Mouse (Mus musculus): ENCODE data around the gene Trappc6b. TPM values are rescaled to one million over a fixed set of nuclear protein-coding genes. Genes with fewer than 3 reads are reported as not detected.
"Not testable (repeated sequence)": the region's sequence is repeated elsewhere in the genome, so short reads cannot be mapped to it uniquely, and the experiment has no call there.

The Trappc6b gene
- polyA plus RNA-seq, 1 experiment from 2014 or later: 86.3 TPM

- in situ Hi-C loops (cut with MboI; ENCODE audit: low pct_unique_long_range_greater_than_20kb): no loop called here
- TF ChIP-seq CTCF (IDR thresholded peaks at IDR 0.05): no peak
- CTCF ChIA-PET: interaction anchor here (1.2 kb wide), 1 partner anchor 18 kb away, joined by 5 read pairs; the partner anchor contains the start of gene Mia2
- POLR2A ChIA-PET: interaction anchor here (1.1 kb wide), 1 partner anchor 8 kb away, joined by 3 read pairs; no protein-coding TSS in a partner anchor
- no peaks in the 10 kb centered on the region for H3K27me3 ChIP-seq
- ATAC-seq: no peak
- DNase-seq (ENCODE audit: low read depth, low spot score): no peak
These were observed 15.7 kb upstream of the Trappc6b start for GRCm38 (mm10) chr12:59076996-59077395.

- TF ChIP-seq CTCF (IDR thresholded peaks at IDR 0.05): no peak
- ATAC-seq: no peak
- CTCF ChIA-PET: interaction anchor here (1.1 to 1.2 kb wide), 2 partner anchors 10 kb away, joined by 3 read pairs; no protein-coding TSS in a partner anchor
- in situ Hi-C loops (cut with MboI; ENCODE audit: low pct_unique_long_range_greater_than_20kb): no loop called here
- H3K27me3 ChIP-seq: no peaks in the 10 kb centered on the region
- DNase-seq (ENCODE audit: low read depth, low spot score): no peak
- POLR2A ChIA-PET: no interaction called here
These were observed 12.8 kb upstream of the Trappc6b start for GRCm38 (mm10) chr12:59074052-59074451.

- CTCF ChIA-PET: no interaction called here
- no peaks in the 10 kb centered on the region for H3K27me3 ChIP-seq
- POLR2A ChIA-PET: no interaction called here
- DNase-seq (ENCODE audit: low read depth, low spot score): no peak
- no peak for TF ChIP-seq CTCF (IDR thresholded peaks at IDR 0.05)
- no peak for ATAC-seq
- in situ Hi-C loops (cut with MboI; ENCODE audit: low pct_unique_long_range_greater_than_20kb): no loop called here
These were observed 11.0 kb upstream of the Trappc6b start for GRCm38 (mm10) chr12:59072286-59072685.

GRCm38 (mm10) chr12:59068791-59069190, 7.5 kb upstream of the Trappc6b start:
- H3K27me3 ChIP-seq: no peaks in the 10 kb centered on the region
- ChIA-PET POLR2A (interaction anchor here (1.7 kb wide), 1 partner anchor 27 kb away, joined by 6 read pairs; the partner anchor contains the start of gene Mia2), CTCF (no interaction called here)
- DNase-seq (ENCODE audit: low read depth, low spot score) (no peak), ATAC-seq (no peak)
- in situ Hi-C loops (cut with MboI; ENCODE audit: low pct_unique_long_range_greater_than_20kb): no loop called here
- TF ChIP-seq CTCF (IDR thresholded peaks at IDR 0.05): no peak

GRCm38 (mm10) chr12:59067095-59067494, 5.8 kb upstream of the Trappc6b start:
- no peak for TF ChIP-seq CTCF (IDR thresholded peaks at IDR 0.05)
- DNase-seq (ENCODE audit: low read depth, low spot score): no peak
- ChIA-PET POLR2A (interaction anchor here (1.7 kb wide), 1 partner anchor 29 kb away, joined by 6 read pairs; the partner anchor contains the start of gene Mia2), CTCF (interaction anchor here (1.0 to 1.2 kb wide), 2 partner anchors 29 to 63 kb away, joined by 3 read pairs; no protein-coding TSS in a partner anchor)
- in situ Hi-C loops (cut with MboI; ENCODE audit: low pct_unique_long_range_greater_than_20kb): no loop called here
- peak; percentile 27 for ATAC-seq
- no peaks in the 10 kb centered on the region for H3K27me3 ChIP-seq

GRCm38 (mm10) chr12:59066448-59067077, 5.3 kb upstream of the Trappc6b start, which contains the start of gene Pnn:
Gene Pnn (plus strand): TSS chr12:59066884.
- no peak for TF ChIP-seq CTCF (IDR thresholded peaks at IDR 0.05)
- ChIA-PET CTCF (interaction anchor here (1.0 to 1.2 kb wide), 2 partner anchors 30 to 64 kb away, joined by 3 read pairs; no protein-coding TSS in a partner anchor), POLR2A (no interaction called here)
- ATAC-seq (peak; percentile 100), DNase-seq (ENCODE audit: low read depth, low spot score) (peak; percentile 76)
- H3K27me3 ChIP-seq: no peaks in the 10 kb centered on the region
- in situ Hi-C loops (cut with MboI; ENCODE audit: low pct_unique_long_range_greater_than_20kb): no loop called here

- CTCF ChIA-PET: no interaction called here
- TF ChIP-seq CTCF (IDR thresholded peaks at IDR 0.05): no peak
- H3K27me3 ChIP-seq: no peaks in the 10 kb centered on the region
- DNase-seq (ENCODE audit: low read depth, low spot score) (no peak), ATAC-seq (no peak)
- POLR2A ChIA-PET: no interaction called here
- in situ Hi-C loops (cut with MboI; ENCODE audit: low pct_unique_long_range_greater_than_20kb): no loop called here
These were observed 4.5 kb upstream of the Trappc6b start for GRCm38 (mm10) chr12:59065776-59066175.

- no peak for DNase-seq (ENCODE audit: low read depth, low spot score)
- ChIA-PET POLR2A (no interaction called here), CTCF (interaction anchor here (1.5 kb wide), 1 partner anchor 10 kb away, joined by 3 read pairs; no protein-coding TSS in a partner anchor)
- no peak for TF ChIP-seq CTCF (IDR thresholded peaks at IDR 0.05)
- no peaks in the 10 kb centered on the region for H3K27me3 ChIP-seq
- no peak for ATAC-seq
- in situ Hi-C loops (cut with MboI; ENCODE audit: low pct_unique_long_range_greater_than_20kb): no loop called here
These were observed 3.6 kb upstream of the Trappc6b start for GRCm38 (mm10) chr12:59064837-59065236.

- ChIA-PET CTCF (no interaction called here), POLR2A (no interaction called here)
- DNase-seq (ENCODE audit: low read depth, low spot score): no peak
- no peak for TF ChIP-seq CTCF (IDR thresholded peaks at IDR 0.05)
- no peaks in the 10 kb centered on the region for H3K27me3 ChIP-seq
- in situ Hi-C loops (cut with MboI; ENCODE audit: low pct_unique_long_range_greater_than_20kb): no loop called here
- no peak for ATAC-seq
These were observed 950 bp downstream of the Trappc6b start for GRCm38 (mm10) chr12:59060322-59060721.

GRCm38 (mm10) chr12:59058242-59058641, 3.0 kb downstream of the Trappc6b start:
- DNase-seq (ENCODE audit: low read depth, low spot score); ATAC-seq; CTCF ChIA-PET; POLR2A ChIA-PET; H3K27me3 ChIP-seq: not testable (repeated sequence)
- in situ Hi-C loops (cut with MboI; ENCODE audit: low pct_unique_long_range_greater_than_20kb): loop anchor here (5.0 kb wide), 1 partner anchor 74 kb away; no protein-coding TSS in a partner anchor

- in situ Hi-C loops (cut with MboI; ENCODE audit: low pct_unique_long_range_greater_than_20kb): loop anchor here (5.0 kb wide), 1 partner anchor 76 kb away; no protein-coding TSS in a partner anchor
- CTCF ChIA-PET: interaction anchor here (0.7 kb wide), 1 partner anchor 15 kb away, joined by 3 read pairs; no protein-coding TSS in a partner anchor
- ATAC-seq (no peak), DNase-seq (ENCODE audit: low read depth, low spot score) (no peak)
- H3K27me3 ChIP-seq: no peaks in the 10 kb centered on the region
- POLR2A ChIA-PET: no interaction called here
- TF ChIP-seq CTCF (IDR thresholded peaks at IDR 0.05): no peak
These were observed 5.0 kb downstream of the Trappc6b start for GRCm38 (mm10) chr12:59056222-59056621.
